Comparison of ENCODE assay signal across 10 mouse cellular contexts in genomic region chr19:5810840-5811563, GRCm38 (mm10). TPM values are rescaled to one million over a fixed set of nuclear protein-coding genes. Genes with fewer than 3 reads are reported as not detected.
A peak's percentile ranks its signal among the peaks of the same experiment; 100 is the strongest.
DNase-seq lines count a peak whose midpoint lies in the region; ATAC-seq and TF ChIP-seq lines count a peak whose summit lies in the region.
"Had no signal": no experiment of that assay in that cellular context is flagged by ENCODE, and none has a peak within 500 bp of the region (broad histone marks: within the 10 kb centered on the region; RNA-seq: fewer than 3 reads in every experiment).

No protein-coding gene starts in this region.

- H3K4me3 ChIP-seq in forebrain, postnatal 0 days (ENCODE audit: low read depth, low read length), result no peak overlapping the region
- no peak overlapping the region for H3K4me3 ChIP-seq in liver, embryonic 12.5 days

- H3K36me3 ChIP-seq in forebrain, postnatal 0 days (ENCODE audit: insufficient read depth), result no peaks in the 10 kb centered on the region
- H3K36me3 ChIP-seq in liver, embryonic 12.5 days, result no peaks in the 10 kb centered on the region

- 73% methylated on average over 9 of the region's 9 CpGs for WGBS in forebrain, postnatal 0 days
- WGBS in liver, embryonic 12.5 days (ENCODE audit: insufficient replicate concordance), result 68% methylated on average over 9 of the region's 9 CpGs

- peak overlapping the region; percentile 95 for H3K27ac ChIP-seq in forebrain, postnatal 0 days (ENCODE audit: low read depth, low read length)
- peak overlapping the region; percentile 33 for H3K27ac ChIP-seq in liver, embryonic 12.5 days
- H3K27ac ChIP-seq: liver, embryonic 14.5 days had no signal

- no peak for ATAC-seq in forebrain, postnatal 0 days
- ATAC-seq in liver, embryonic 12.5 days, result no peak
- ATAC-seq in inflammation-experienced regulatory T-cells, adult 6 months, result no peak

- peak; percentile 88 to 93 for DNase-seq in adrenal gland, adult (ENCODE audit: inconsistent age in 2 of 2, low spot score in 1 of 2)
- DNase-seq in adrenal gland, postnatal 4 days (ENCODE audit: low spot score in 2 of 2), result no peak
- DNase-seq in 3134 (ENCODE audit: extremely low read depth, insufficient read length, low spot score), result peak; percentile 50
- no peak for DNase-seq in forebrain, postnatal 0 days
- DNase-seq in gastrocnemius, adult 18-20 months (ENCODE audit: low spot score), result no peak
- DNase-seq in thymus, adult 18-20 months, result no peak
- DNase-seq: cerebellum, adult 11 months had no signal

- H3K4me2 ChIP-seq in forebrain, postnatal 0 days (ENCODE audit: low read depth), result 0 out of 2 replicates have a peak overlapping the region, but pooled peaks have one; percentile 5
- no peak overlapping the region for H3K4me2 ChIP-seq in liver, embryonic 12.5 days

- no peaks in the 10 kb centered on the region for H3K9me3 ChIP-seq in forebrain, postnatal 0 days (ENCODE audit: low read length)
- H3K9me3 ChIP-seq in liver, embryonic 12.5 days (replicated peaks), result no peaks in the 10 kb centered on the region

- no peak for TF ChIP-seq CTCF in forebrain, postnatal 0 days (IDR thresholded peaks at IDR 0.05; ENCODE audit: low read depth)

- peaks cover 39% of the 10 kb centered on the region for H3K4me1 ChIP-seq in forebrain, postnatal 0 days (ENCODE audit: insufficient read depth)
- H3K4me1 ChIP-seq in liver, embryonic 12.5 days, result peaks cover 75% of the 10 kb centered on the region

- H3K9ac ChIP-seq in forebrain, postnatal 0 days, result no peak overlapping the region
- H3K9ac ChIP-seq in liver, embryonic 12.5 days, result 0 out of 2 replicates have a peak overlapping the region, but pooled peaks have one; percentile 19
- H3K9ac ChIP-seq: liver, embryonic 14.5 days had no signal

- no peaks in the 10 kb centered on the region for H3K27me3 ChIP-seq in forebrain, postnatal 0 days (ENCODE audit: insufficient read depth, low read length)
- H3K27me3 ChIP-seq in liver, embryonic 12.5 days (replicated peaks), result no peaks in the 10 kb centered on the region

RNA-seq across cellular contexts. Expression of gene Scyl1, which starts 39.8 kb away (rescaled TPM):
- 100 to 1,000 TPM; 105 to 110 TPM for total RNA-seq in adrenal gland, postnatal 4 days (2021)
- 79.8 and 98.1 TPM in 2 replicates for total RNA-seq in forebrain, postnatal 0 days (2014; rRNA removed)
- polyA plus RNA-seq in forebrain, postnatal 0 days (2015; fragmentation: Nextera tagmentation; extraction: Ambion mirVana), result 62.7 and 68.8 TPM in 2 replicates
- polyA plus RNA-seq in liver, embryonic 12.5 days (2016; fragmentation: Nextera tagmentation; extraction: Ambion mirVana), result 38.3 and 39.7 TPM in 2 replicates
- polyA plus RNA-seq in inflammation-experienced regulatory T-cells, adult 6 months (2017; shearing (Covaris generic)), result 10 to 100 TPM; 14.2 to 19.5 (median 15.4) TPM
- 10 to 100 TPM; 70.6 to 74.4 TPM for total RNA-seq in gastrocnemius, adult 18-20 months (2021)

Comparison
In these comparisons a context has a peak if more than half of its experiments do, and no peak if none do; other contexts are left out.
1. DNase-seq: peak in adrenal gland, adult (2 of 2) and 3134 (single experiment); none in adrenal gland, postnatal 4 days (0 of 2), forebrain, postnatal 0 days (single experiment), gastrocnemius, adult 18-20 months (single experiment) and thymus, adult 18-20 months (0 of 2).